Mouse (Mus musculus) testis, adult 2 months (tissue): ENCODE results near the gene Trpm1. TPM values are rescaled to one million over a fixed set of nuclear protein-coding genes. Genes with fewer than 3 reads are reported as not detected.

Experiments
- H3K27ac ChIP-seq: fragments of 200-500 bp; 2 replicates; pipeline ENCODE4 v1.5.1; 2012; ENCODE audit warnings: low read depth, low read length; ENCODE audit not compliant: control insufficient read depth, insufficient read depth
- H3K27me3 ChIP-seq: fragments of 200-500 bp; 2 replicates; pipeline ENCODE4 v1.6.1; 2012; ENCODE audit warnings: mild to moderate bottlenecking, low read length, moderate library complexity; ENCODE audit not compliant: control insufficient read depth, insufficient read depth
- H3K36me3 ChIP-seq: fragments of 200-500 bp; 2 replicates; pipeline ENCODE4 v1.6.1; 2012; ENCODE audit warnings: mild to moderate bottlenecking, low read length; ENCODE audit not compliant: control insufficient read depth, insufficient read depth
- H3K4me1 ChIP-seq: fragments of 200-500 bp; 2 replicates; pipeline ENCODE4 v1.6.1; 2012; ENCODE audit warnings: low read length; ENCODE audit not compliant: control insufficient read depth, insufficient read depth
- H3K4me3 ChIP-seq: fragments of 200-500 bp; 2 replicates; pipeline ENCODE4 v1.5.1; 2012; ENCODE audit warnings: low read depth, mild to moderate bottlenecking, low read length, moderate library complexity, mixed read lengths; ENCODE audit not compliant: control insufficient read depth
- CTCF ChIP-seq: fragments of 200-500 bp; IDR thresholded peaks from 2 replicates; pipeline ENCODE4 v1.5.1; 2012; ENCODE audit warnings: low read depth, mild to moderate bottlenecking, inconsistent platforms, low read length, moderate library complexity; ENCODE audit not compliant: control insufficient read depth, insufficient read depth, insufficient replicate concordance
- POLR2A ChIP-seq: fragments of 200-500 bp; IDR thresholded peaks from 2 replicates; pipeline ENCODE4 v1.6.1; 2012; ENCODE audit warnings: low read depth, mild to moderate bottlenecking, inconsistent platforms, low read length, moderate library complexity; ENCODE audit not compliant: control insufficient read depth
- polyA plus RNA-seq: library from polyadenylated mRNA; depleted of rRNA; stranded (reverse); fragments of >200 nt; gene quantifications from 2 replicates; pipeline ENCODE4 v1.2.3, GENCODE M21; 2012; rRNA removed

Gene Trpm1
- polyA plus RNA-seq, 1 experiment, result 2.1 TPM

GRCm38 (mm10) chr7:64296286-64297010, 142.8 kb downstream of the Trpm1 start:
- Histone ChIP-seq H3K27me3 (no peaks in the 10 kb centered on the region), H3K36me3 (peaks cover 2% of the 10 kb centered on the region), H3K4me1 (no peaks in the 10 kb centered on the region), H3K4me3 (no peak overlapping the region), H3K27ac (no peak overlapping the region)
- TF ChIP-seq CTCF (no peak), POLR2A (no peak)

GRCm38 (mm10) chr7:64310241-64310640, 156.6 kb downstream of the Trpm1 start:
- H3K4me1 ChIP-seq, result no peaks in the 10 kb centered on the region
- TF ChIP-seq CTCF (no peak), POLR2A (no peak)
- H3K27me3 ChIP-seq, result no peaks in the 10 kb centered on the region
- H3K4me3 ChIP-seq, result no peak overlapping the region
- no peaks in the 10 kb centered on the region for H3K36me3 ChIP-seq
- no peak overlapping the region for H3K27ac ChIP-seq

GRCm38 (mm10) chr7:64310756-64311155, 157.1 kb downstream of the Trpm1 start:
- Histone ChIP-seq H3K4me3 (no peak overlapping the region), H3K4me1 (no peaks in the 10 kb centered on the region), H3K36me3 (no peaks in the 10 kb centered on the region), H3K27me3 (no peaks in the 10 kb centered on the region), H3K27ac (no peak overlapping the region)
- TF ChIP-seq POLR2A (no peak), CTCF (no peak)

- Histone ChIP-seq H3K4me1 (no peaks in the 10 kb centered on the region), H3K27ac (no peak overlapping the region), H3K36me3 (0 out of 2 replicates have a peak, but pooled peaks cover 1% of the 10 kb centered on the region), H3K4me3 (no peak overlapping the region), H3K27me3 (no peaks in the 10 kb centered on the region)
- TF ChIP-seq CTCF (no peak), POLR2A (no peak)
These were observed 159.2 kb downstream of the Trpm1 start for GRCm38 (mm10) chr7:64312811-64313210.

Other genes starting within 250 kb of the Trpm1 start
- 0.11 TPM in 1 of 2 replicates, not detected in the other for gene E030018B13Rik, start 237.0 kb upstream of the Trpm1 start, polyA plus RNA-seq
- gene Klf13, start 214.9 kb upstream of the Trpm1 start, polyA plus RNA-seq, result 2.8 and 3.8 TPM in 2 replicates
- 3.9 and 4.1 TPM in 2 replicates for gene Mtmr10, start 133.8 kb downstream of the Trpm1 start, polyA plus RNA-seq
- gene Fan1, start 220.3 kb downstream of the Trpm1 start, polyA plus RNA-seq, result 1.4 and 1.6 TPM in 2 replicates
- 2.0 and 2.5 TPM in 2 replicates for gene Mphosph10, start 238.4 kb downstream of the Trpm1 start, polyA plus RNA-seq
- 4.9 and 5.9 TPM in 2 replicates for gene Mcee, start 238.8 kb downstream of the Trpm1 start, polyA plus RNA-seq